Mouse (Mus musculus) stomach, embryonic 15.5 days (tissue): ENCODE results near the gene H2-DMb2. TPM values are rescaled to one million over a fixed set of nuclear protein-coding genes. Genes with fewer than 3 reads are reported as not detected.

Experiments
- ATAC-seq: fragments of 200-750 bp; cut with Nextera tagmentation; 2 replicates; pipeline ENCODE4 v1.8.0; 2017; ENCODE audit warnings: low read depth, moderate number of reproducible peaks, moderate TSS enrichment; ENCODE audit not compliant: insufficient read depth, low FRiP score
- H3K27ac ChIP-seq: fragments of 300-500 bp; sonication (generic); 2 replicates; pipeline ENCODE4 v1.5.1; 2015; ENCODE audit warnings: mild to moderate bottlenecking, inconsistent platforms
- H3K27me3 ChIP-seq: fragments of 300-500 bp; sonication (generic); replicated peaks from 2 replicates; pipeline ENCODE4 v1.6.1; 2015; ENCODE audit warnings: inconsistent platforms
- H3K36me3 ChIP-seq: fragments of 300-500 bp; sonication (generic); 2 replicates; pipeline ENCODE4 v1.6.1; 2015; ENCODE audit warnings: inconsistent platforms
- H3K4me1 ChIP-seq: fragments of 300-500 bp; sonication (generic); 2 replicates; pipeline ENCODE4 v1.6.1; 2015; ENCODE audit warnings: inconsistent platforms
- H3K4me2 ChIP-seq: fragments of 300-500 bp; sonication (generic); 2 replicates; pipeline ENCODE4 v1.6.1; 2015; ENCODE audit warnings: mild to moderate bottlenecking, inconsistent platforms
- H3K4me3 ChIP-seq: fragments of 300-500 bp; sonication (generic); replicated peaks from 2 replicates; pipeline ENCODE4 v1.5.1; 2015; ENCODE audit warnings: inconsistent platforms
- H3K9ac ChIP-seq: fragments of 300-500 bp; sonication (generic); 2 replicates; pipeline ENCODE4 v1.6.1; 2015; ENCODE audit warnings: inconsistent platforms
- H3K9me3 ChIP-seq: fragments of 300-500 bp; sonication (generic); 2 replicates; pipeline ENCODE4 v1.6.1; 2016; ENCODE audit warnings: inconsistent platforms
- WGBS: fragments of 180-500 bp; shearing (Covaris S2); methylation state at CpG from one replicate; pipeline ENCODE4 v1.1.7; 2015; 5-methylcytosine and 5-hydroxymethylcytosine counted together
- polyA plus RNA-seq: library from polyadenylated mRNA; unstranded; fragments of >200 nt; fragmentation: Nextera tagmentation; extraction: Ambion mirVana; gene quantifications from 2 replicates; pipeline ENCODE4 v1.2.1, GENCODE M21; 2015

H2-DMb2 gene
- polyA plus RNA-seq: 0.58 and 0.87 TPM in 2 replicates

- Histone ChIP-seq H3K27ac (no peak within 1 kb of the TSS), H3K4me2 (no peak within 1 kb of the TSS), H3K36me3 (no peaks in the 10 kb centered on the region), H3K27me3 (peaks cover 25% of the 10 kb centered on the region), H3K4me1 (0 out of 2 replicates have a peak, but pooled peaks cover 3% of the 10 kb centered on the region), H3K9me3 (no peaks in the 10 kb centered on the region), H3K4me3 (no peak within 1 kb of the TSS), H3K9ac (no peak within 1 kb of the TSS)
- ATAC-seq: 0 out of 2 replicates have a peak, but pooled peaks have one; percentile 23
- WGBS: 29% methylated on average over 7 of the region's 7 CpGs
Observed at GRCm38 (mm10) chr17:34143033-34143432, at the start of gene H2-DMb2. Gene H2-DMb2, plus strand, starts transcription at chr17:34143307.

GRCm38 (mm10) chr17:34094283-34095035, 48.6 kb upstream of the H2-DMb2 start:
- no peaks in the 10 kb centered on the region for H3K9me3 ChIP-seq
- H3K27me3 ChIP-seq: no peaks in the 10 kb centered on the region
- no peaks in the 10 kb centered on the region for H3K4me1 ChIP-seq
- no peak overlapping the region for H3K4me3 ChIP-seq
- no peak overlapping the region for H3K4me2 ChIP-seq
- no peak overlapping the region for H3K27ac ChIP-seq
- no peaks in the 10 kb centered on the region for H3K36me3 ChIP-seq
- no peak for ATAC-seq
- no peak overlapping the region for H3K9ac ChIP-seq
- 81% methylated on average over 27 of the region's 27 CpGs for WGBS

GRCm38 (mm10) chr17:34096497-34097010, 46.6 kb upstream of the H2-DMb2 start:
- no peaks in the 10 kb centered on the region for H3K9me3 ChIP-seq
- ATAC-seq: no peak
- no peak overlapping the region for H3K9ac ChIP-seq
- no peak overlapping the region for H3K27ac ChIP-seq
- H3K4me3 ChIP-seq: no peak overlapping the region
- H3K4me2 ChIP-seq: no peak overlapping the region
- no peaks in the 10 kb centered on the region for H3K27me3 ChIP-seq
- WGBS: 66% methylated on average over 3 of the region's 3 CpGs
- no peaks in the 10 kb centered on the region for H3K4me1 ChIP-seq
- no peaks in the 10 kb centered on the region for H3K36me3 ChIP-seq

GRCm38 (mm10) chr17:34097272-34097671, 45.8 kb upstream of the H2-DMb2 start:
- no peaks in the 10 kb centered on the region for H3K4me1 ChIP-seq
- ATAC-seq: no peak
- H3K36me3 ChIP-seq: no peaks in the 10 kb centered on the region
- no peak overlapping the region for H3K9ac ChIP-seq
- H3K27ac ChIP-seq: no peak overlapping the region
- H3K4me3 ChIP-seq: no peak overlapping the region
- 52% methylated on average over 5 of the region's 5 CpGs for WGBS
- no peaks in the 10 kb centered on the region for H3K9me3 ChIP-seq
- H3K27me3 ChIP-seq: no peaks in the 10 kb centered on the region
- no peak overlapping the region for H3K4me2 ChIP-seq

- no peak overlapping the region for H3K4me2 ChIP-seq
- H3K27me3 ChIP-seq: no peaks in the 10 kb centered on the region
- ATAC-seq: no peak
- no peak overlapping the region for H3K27ac ChIP-seq
- H3K9me3 ChIP-seq: no peaks in the 10 kb centered on the region
- no peaks in the 10 kb centered on the region for H3K4me1 ChIP-seq
- WGBS: 28% methylated on average over 10 of the region's 10 CpGs
- H3K36me3 ChIP-seq: no peaks in the 10 kb centered on the region
- no peak overlapping the region for H3K9ac ChIP-seq
- no peak overlapping the region for H3K4me3 ChIP-seq
Observed at GRCm38 (mm10) chr17:34098709-34099479, 44.2 kb upstream of the H2-DMb2 start.

GRCm38 (mm10) chr17:34099531-34099930, 43.6 kb upstream of the H2-DMb2 start:
- no peak for ATAC-seq
- no peak overlapping the region for H3K4me2 ChIP-seq

GRCm38 (mm10) chr17:34101185-34101584, 41.9 kb upstream of the H2-DMb2 start:
- Histone ChIP-seq H3K27me3 (no peaks in the 10 kb centered on the region), H3K27ac (no peak overlapping the region), H3K4me1 (no peaks in the 10 kb centered on the region), H3K9ac (no peak overlapping the region), H3K9me3 (no peaks in the 10 kb centered on the region), H3K4me2 (no peak overlapping the region), H3K36me3 (no peaks in the 10 kb centered on the region), H3K4me3 (no peak overlapping the region)
- 0 out of 2 replicates have a peak, but pooled peaks have one; percentile 25 for ATAC-seq
- 26% methylated on average over 5 of the region's 5 CpGs for WGBS

More at GRCm38 (mm10) chr17:34099531-34099930, 43.6 kb upstream of the H2-DMb2 start:
- Histone ChIP-seq H3K9ac (no peak overlapping the region), H3K4me1 (no peaks in the 10 kb centered on the region), H3K9me3 (no peaks in the 10 kb centered on the region), H3K36me3 (no peaks in the 10 kb centered on the region), H3K4me3 (no peak overlapping the region), H3K27ac (no peak overlapping the region), H3K27me3 (no peaks in the 10 kb centered on the region)
- WGBS: 48% methylated on average over 5 of the region's 5 CpGs

- Histone ChIP-seq H3K27me3 (no peaks in the 10 kb centered on the region), H3K4me1 (no peaks in the 10 kb centered on the region), H3K9me3 (no peaks in the 10 kb centered on the region), H3K27ac (no peak overlapping the region), H3K4me3 (no peak overlapping the region), H3K4me2 (peak overlapping the region; percentile 31; the same call in 1 of the 2 replicates), H3K9ac (no peak overlapping the region), H3K36me3 (no peaks in the 10 kb centered on the region)
- WGBS: 6% methylated on average over 12 of the region's 12 CpGs
- ATAC-seq: peak; percentile 80; the same call in 1 of the 2 replicates
Observed at GRCm38 (mm10) chr17:34101604-34102032, 41.5 kb upstream of the H2-DMb2 start.

- ATAC-seq: no peak
- WGBS: 62% methylated on average over 6 of the region's 6 CpGs
- no peak overlapping the region for H3K4me3 ChIP-seq
Observed at GRCm38 (mm10) chr17:34102831-34103230, 40.3 kb upstream of the H2-DMb2 start.

GRCm38 (mm10) chr17:34104804-34105203, 38.3 kb upstream of the H2-DMb2 start:
- Histone ChIP-seq H3K4me2 (no peak overlapping the region), H3K4me1 (no peaks in the 10 kb centered on the region), H3K27ac (no peak overlapping the region), H3K9me3 (no peaks in the 10 kb centered on the region), H3K27me3 (no peaks in the 10 kb centered on the region), H3K36me3 (peaks cover 3% of the 10 kb centered on the region; the same call in 1 of the 2 replicates), H3K9ac (no peak overlapping the region), H3K4me3 (no peak overlapping the region)
- ATAC-seq: no peak
- 64% methylated on average over 9 of the region's 9 CpGs for whole genome bisulfite sequencing

More at GRCm38 (mm10) chr17:34102831-34103230, 40.3 kb upstream of the H2-DMb2 start:
- H3K36me3 ChIP-seq: no peaks in the 10 kb centered on the region
- no peaks in the 10 kb centered on the region for H3K27me3 ChIP-seq
- no peaks in the 10 kb centered on the region for H3K9me3 ChIP-seq
- H3K4me1 ChIP-seq: no peaks in the 10 kb centered on the region
- H3K4me2 ChIP-seq: no peak overlapping the region
- no peak overlapping the region for H3K27ac ChIP-seq
- no peak overlapping the region for H3K9ac ChIP-seq

- H3K9me3 ChIP-seq: no peaks in the 10 kb centered on the region
- WGBS: 83% methylated on average over 7 of the region's 7 CpGs
Observed at GRCm38 (mm10) chr17:34106555-34106954, 36.6 kb upstream of the H2-DMb2 start.

More at GRCm38 (mm10) chr17:34106555-34106954, 36.6 kb upstream of the H2-DMb2 start:
- no peak overlapping the region for H3K4me3 ChIP-seq
- no peaks in the 10 kb centered on the region for H3K27me3 ChIP-seq
- ATAC-seq: no peak
- no peak overlapping the region for H3K4me2 ChIP-seq
- no peak overlapping the region for H3K27ac ChIP-seq
- H3K9ac ChIP-seq: no peak overlapping the region
- H3K36me3 ChIP-seq: peaks cover 16% of the 10 kb centered on the region
- H3K4me1 ChIP-seq: 0 out of 2 replicates have a peak, but pooled peaks cover 3% of the 10 kb centered on the region
